Mouse (Mus musculus): ENCODE measurements around the gene Acin1.
A peak's percentile ranks its signal among the peaks of the same experiment; 100 is the strongest.
"Not testable (repeated sequence)": the region's sequence is repeated elsewhere in the genome, so short reads cannot be mapped to it uniquely, and the experiment has no call there.

Gene Acin1

DNA sequence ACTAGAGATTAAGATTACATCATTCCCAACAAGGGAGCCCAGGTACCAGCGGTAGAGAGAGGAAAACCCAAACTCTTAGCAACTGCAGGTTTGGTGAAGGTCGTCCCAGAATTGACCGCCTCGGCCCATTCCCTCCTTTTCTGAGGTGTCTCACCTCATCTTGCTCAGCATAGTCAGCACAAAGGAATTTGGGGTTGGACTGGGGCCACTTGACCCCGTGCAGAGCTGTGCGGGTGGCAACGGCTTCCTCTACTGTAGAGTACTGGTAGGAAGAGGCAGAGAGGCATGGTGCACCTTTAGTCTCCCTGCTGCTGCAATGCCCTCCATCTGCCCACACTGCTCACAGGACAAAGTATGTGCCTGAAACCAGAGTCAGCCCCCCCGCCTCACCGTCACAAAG, 42.4 kb downstream of the Acin1 start:
- DNase-seq (ENCODE audit: extremely low spot score, low read depth, low spot score): no peak

DNA sequence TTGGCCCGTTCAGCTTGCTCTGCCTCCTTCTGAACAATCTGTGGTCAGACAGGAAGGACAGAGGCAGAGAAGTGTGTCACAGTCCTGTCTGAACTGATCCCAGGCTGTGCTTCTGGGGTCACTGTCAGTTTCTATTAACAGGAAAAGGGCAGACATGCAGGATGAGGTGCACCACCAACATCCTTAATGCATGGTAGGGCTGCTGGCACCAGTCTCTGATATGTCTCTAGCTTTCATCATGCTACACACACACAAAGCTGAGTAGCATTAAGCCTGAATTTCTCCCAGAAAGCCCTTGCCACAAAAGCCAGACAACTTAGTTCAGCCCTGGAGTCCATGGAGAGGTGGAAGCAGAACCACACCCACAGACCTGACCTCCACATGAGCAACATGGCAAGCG, 43.7 kb downstream of the Acin1 start:
- no peak for DNase-seq (ENCODE audit: extremely low spot score, low read depth, low spot score)

DNA sequence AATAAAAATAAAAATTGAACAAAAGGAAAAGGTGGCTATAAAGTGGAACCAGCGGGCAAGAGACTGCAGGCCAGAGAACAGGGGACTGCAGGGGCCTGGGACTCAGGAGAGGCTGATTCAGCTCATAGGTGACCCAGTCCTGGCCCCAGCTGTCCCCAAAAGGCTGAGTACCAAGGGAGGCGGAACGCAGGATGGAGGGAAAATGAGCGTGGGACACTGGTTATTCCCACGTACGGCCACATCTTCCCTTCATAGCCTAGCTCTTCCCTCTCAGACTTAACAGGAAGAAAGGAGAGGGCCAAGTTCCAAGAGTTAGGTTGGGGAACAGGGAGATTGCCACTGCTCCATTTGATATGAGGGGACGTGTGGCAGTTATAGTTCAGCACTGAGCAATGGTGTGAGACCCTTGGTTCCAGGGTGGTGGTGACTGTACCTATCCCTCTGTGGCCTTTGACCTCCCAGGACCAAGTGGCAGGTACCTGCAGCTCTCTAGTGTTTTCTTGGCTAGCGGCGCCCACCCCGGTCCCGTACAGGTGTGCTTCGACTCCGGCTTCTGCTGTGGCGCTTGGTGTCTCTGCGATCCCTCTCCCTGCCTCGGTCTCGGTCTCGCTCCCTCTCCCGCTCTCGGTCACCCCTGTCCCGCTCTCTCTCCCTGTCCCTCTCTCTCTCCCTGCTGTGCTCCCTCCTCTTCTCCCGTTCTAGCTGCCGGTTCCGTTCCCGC, 44.3 kb downstream of the Acin1 start:
- DNase-seq (ENCODE audit: extremely low spot score, low read depth, low spot score): no peak

DNA sequence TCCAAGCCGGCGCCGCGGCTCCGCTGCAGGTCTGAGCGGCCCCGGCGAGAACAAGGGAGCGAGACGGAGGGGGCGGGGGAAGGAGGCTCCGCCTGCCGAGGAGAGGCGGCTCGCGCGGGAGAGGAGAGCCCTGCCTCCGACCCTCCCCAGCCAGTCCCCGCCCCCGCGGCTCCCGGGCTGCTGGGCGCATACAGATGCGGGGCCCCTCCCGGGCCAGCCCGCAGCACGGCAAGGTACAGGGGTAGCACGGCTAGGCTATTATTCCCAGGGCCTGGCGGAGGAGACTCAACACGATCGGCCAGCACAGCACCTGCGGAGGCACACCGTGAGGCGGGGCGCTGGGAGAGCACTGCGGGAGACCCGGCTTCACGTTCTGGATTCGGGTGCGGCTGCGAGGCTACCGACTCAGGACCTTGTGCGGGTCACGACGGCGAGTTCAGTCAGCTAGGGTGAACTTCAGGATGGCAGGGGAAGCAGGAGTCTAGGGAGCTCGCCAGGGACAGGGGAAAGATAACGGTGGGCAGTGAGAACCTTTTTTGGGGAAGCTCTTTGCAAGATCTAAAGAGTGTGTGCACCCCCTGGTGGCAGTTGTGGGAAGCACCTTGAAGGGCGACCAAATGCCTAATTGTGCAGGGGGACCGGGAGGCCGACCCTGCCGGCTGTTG, 45.3 kb downstream of the Acin1 start, which contains the start of gene Cdh24:
Gene Cdh24 (minus strand): TSS at position 60 of the 665 bp plus-strand sequence.
- peak; percentile 81 for DNase-seq (ENCODE audit: extremely low spot score, low read depth, low spot score)

DNA sequence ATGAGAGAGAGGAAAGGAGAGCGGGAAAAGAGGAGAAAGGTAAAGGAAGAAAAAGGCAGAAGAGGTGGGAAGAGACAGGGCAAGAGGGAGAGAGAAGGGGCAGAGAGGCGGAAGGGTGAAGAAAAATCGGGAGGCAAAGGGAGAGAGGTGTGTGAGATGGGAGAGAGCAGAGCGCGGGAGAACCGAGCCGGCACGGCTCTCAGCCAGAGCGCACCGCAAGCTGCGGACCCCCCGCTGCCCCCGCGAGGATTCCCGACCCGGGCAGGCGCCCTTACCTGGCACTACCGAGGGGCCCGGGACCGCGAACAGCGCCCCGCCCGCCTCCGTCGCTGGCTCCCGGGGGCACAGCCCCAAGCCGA, 45.8 kb downstream of the Acin1 start, which contains the start of gene Gm17606:
Gene Gm17606 (plus strand): TSS at position 7 of the 359 bp plus-strand sequence.
- no peak for DNase-seq (ENCODE audit: extremely low spot score, low read depth, low spot score)

DNA sequence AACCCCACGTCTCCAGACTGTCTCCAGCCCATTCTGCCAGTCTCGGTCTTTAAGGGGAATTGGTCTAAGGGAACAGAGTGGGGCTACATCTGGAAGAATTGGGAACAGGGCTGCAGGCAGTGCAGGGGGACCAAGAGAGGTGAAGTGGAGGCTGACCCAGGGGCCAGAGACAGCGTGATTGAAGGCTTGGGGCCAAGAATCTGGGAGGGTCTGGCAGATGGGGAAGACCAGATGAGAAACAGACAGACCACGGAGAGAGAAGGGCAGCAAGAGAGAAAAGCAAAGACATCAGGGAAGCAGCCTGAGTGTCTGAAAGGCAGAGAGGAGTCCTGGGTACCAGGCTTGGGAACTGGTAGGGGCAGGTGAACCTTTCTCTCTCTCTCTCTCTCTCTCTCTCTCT, 46.6 kb downstream of the Acin1 start:
- no peak for DNase-seq (ENCODE audit: extremely low spot score, low read depth, low spot score)

DNA sequence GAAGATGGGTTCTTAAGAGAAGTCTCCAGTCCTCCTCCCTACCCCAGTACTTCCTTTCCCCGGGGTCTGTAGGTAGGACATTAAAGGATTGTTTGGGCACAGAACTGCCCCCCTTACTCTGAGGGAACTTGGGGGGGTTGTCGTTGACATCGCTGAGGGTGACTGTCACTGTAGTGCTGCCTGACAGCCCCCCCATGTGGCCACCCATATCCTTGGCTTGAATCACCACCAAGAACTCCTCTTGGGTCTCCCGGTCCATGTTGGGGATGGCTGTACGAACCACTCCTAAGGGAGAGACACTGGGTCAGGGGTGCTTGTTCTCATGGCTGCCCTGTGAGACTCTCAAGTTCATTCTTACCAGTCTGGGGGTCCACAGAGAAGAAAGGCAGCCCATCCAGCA, 48.5 kb downstream of the Acin1 start:
- no peak for DNase-seq (ENCODE audit: extremely low spot score, low read depth, low spot score)

DNA sequence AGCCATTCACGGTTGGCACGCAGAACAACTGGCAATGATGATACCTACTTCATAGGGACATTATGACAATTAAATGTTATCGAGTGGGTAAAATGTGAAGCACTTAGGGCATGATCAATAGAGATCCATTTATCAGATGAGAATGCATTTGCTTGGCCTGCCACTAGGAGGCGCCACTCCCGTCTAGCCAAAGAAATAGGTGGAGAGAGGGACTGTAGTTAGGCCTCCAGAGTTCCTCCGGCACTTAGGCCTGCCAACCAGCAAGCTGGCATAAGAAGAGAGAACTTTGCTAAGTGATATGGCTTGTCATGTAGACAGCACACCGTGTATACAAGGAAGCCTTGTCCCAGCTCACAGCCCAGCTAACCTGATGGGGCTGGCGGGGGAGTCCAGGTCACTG, 49.8 kb downstream of the Acin1 start:
- DNase-seq (ENCODE audit: extremely low spot score, low read depth, low spot score): no peak

DNA sequence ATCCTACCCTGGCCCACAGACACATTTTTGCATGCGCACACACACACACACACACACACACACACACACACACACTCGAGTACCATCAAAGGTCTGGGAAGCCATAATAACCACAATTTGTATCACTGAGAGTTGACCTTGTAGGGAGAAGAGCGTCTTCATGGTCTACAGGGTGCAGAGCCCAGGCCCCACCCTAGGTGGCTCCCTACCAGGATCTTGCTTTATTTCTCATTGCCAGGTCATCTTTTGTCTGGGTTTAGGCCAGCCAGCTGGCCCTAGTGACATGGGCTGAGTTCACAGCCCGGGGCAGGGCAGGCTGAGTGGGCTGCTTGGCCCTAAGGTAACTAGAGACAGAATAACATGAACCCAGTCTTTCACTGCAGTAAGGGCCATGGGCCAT, 52.5 kb downstream of the Acin1 start:
- no peak for DNase-seq (ENCODE audit: extremely low spot score, low read depth, low spot score)

DNA sequence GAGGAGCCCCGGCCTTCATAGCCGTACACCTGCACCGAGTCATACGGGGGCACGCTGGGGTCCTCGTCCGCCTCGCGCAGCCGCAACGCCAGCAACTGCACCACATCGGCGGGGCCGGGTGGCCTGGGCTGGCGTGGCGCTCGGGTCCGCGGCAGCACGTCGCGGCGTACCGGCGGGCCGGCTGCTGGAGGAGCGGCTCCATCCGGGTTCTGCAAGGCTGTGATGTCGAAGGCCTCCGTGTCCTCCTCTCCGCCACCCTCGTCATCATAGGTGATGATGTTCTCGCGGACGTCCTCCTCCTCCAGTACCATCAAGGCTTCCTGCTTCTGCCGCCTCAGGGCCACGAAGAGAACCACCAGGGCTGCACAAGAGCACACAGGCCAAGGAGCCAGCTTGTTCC, 54.5 kb downstream of the Acin1 start:
- DNase-seq (ENCODE audit: extremely low spot score, low read depth, low spot score): no peak

DNA sequence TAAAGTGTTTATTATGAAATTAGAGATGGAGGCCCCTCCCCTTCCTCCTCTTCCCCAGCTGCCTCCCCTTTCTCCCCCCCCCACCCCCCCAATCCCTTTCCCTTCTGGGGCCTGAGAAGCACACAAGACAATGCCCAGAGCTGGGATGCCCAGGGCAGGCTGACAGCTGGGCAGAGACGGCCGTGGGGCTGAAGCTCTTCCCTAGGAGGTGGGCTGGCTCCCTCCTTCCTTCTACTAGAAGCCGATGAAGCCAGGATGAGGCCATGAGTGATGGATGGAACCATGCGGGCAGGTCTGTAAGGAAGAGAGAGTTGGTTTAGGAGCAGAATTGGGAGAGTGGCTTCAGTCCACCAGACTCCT, 55.5 kb downstream of the Acin1 start:
- DNase-seq (ENCODE audit: extremely low spot score, low read depth, low spot score): no peak

DNA sequence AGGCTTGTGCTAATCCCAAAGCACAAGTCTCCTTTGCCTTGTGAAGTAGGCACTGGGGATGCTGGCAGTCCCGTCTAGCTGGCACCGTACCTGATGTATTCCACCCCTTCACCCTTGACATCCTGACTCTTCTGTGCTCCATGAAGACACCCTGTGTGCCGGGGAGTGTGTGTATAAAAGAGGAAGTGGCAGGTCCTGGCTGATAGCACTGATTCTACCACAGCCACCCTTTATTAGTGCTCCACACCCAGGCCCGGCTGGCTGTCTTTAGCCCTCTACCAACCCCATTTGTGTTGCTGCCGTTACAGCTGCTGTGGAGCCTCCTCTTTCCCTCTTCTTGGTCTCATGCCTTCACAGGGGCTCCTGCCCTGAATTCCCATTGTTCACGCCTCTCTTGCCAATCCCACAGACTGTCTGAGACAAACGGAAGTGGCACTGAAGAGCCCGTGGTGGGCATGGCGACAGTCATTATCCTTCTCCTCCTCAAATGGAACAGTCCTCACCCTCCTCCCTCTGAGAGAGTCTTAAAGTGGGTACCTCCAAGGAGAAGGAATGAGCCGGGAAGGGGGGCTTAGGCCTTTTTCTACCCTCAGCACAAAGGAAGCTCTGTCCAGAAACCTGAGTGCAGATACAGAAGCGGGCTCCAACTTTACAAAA, 56.0 kb downstream of the Acin1 start:
- DNase-seq (ENCODE audit: extremely low spot score, low read depth, low spot score): no peak

DNA sequence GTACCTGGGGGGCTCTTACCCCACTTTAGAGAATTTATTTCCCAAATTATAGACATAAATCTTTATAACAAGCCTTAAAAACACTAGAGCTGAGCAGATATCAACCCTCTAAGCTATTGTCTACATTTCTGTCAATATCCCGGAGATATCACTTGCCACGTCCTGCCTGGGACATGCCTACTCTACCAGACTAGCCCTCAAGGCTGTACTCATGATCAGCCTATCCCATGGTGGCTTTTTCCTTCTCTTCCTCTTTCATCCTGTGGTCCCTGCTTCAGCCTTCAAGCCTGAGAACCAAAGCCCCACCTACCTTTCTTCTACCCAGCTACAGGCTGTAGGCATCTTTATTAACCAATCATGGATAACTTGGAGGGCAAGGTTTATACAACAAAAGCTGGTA, 56.9 kb downstream of the Acin1 start:
- no peak for DNase-seq (ENCODE audit: extremely low spot score, low read depth, low spot score)

DNA sequence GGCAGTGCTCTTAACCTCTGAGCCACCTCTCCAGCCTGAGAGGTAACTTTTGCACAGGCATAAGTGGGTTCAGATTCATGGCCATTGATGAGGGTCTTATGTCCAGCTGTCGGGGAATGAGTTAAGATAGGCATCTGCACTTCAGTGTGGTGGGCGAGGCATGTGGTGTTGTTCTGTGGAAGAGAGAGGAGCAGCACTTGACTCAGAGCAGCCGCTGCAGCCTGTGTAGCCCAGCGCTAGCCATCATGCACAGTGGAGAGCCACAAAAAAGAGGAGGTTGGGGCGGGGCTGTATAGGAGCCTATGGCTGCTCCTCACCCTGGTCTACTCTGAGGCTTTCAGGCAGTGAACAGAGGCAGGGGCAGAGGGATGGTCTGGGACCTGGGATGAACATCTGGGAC, 58.6 kb downstream of the Acin1 start:
- no peak for DNase-seq (ENCODE audit: extremely low spot score, low read depth, low spot score)

DNA sequence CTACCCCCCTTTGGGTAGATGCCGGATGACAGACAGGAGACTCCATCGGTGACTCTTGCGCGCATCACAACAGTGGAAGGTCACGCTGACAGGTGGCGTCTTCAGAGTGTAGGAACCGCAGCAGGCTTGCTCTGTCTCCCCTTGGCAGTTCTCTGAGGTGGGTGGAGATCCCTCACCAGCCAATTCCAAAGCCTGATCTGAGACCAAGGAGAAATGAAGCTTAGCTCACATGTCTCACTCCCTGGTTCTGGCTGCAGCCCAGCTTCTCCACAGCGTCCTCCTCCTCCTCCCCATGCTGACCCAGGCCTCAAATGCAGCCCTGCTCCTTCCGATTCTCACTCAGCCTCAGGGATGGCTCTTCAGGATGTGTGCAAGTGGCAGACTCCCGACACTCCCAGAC, 61.8 kb downstream of the Acin1 start:
- DNase-seq (ENCODE audit: extremely low spot score, low read depth, low spot score): no peak

DNA sequence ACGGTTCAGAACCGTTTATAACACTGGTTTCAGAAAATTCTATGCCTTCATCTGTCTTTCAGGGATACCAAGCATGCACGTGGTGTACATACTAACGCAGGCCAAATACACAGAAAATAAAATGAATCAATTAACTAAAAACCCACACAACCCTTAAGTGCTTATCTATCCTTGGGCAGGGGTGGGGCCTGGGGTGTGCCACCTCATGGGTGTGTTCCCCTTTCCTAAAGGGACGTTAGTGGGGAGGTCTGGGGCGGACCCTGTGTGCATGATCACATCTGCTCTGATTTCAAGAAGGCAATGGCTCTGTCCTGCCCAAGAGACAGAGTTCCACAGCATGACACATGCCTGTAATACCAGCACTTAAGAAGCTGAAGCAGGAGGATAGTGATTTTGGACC, 63.4 kb downstream of the Acin1 start:
- DNase-seq (ENCODE audit: extremely low spot score, low read depth, low spot score): no peak

DNA sequence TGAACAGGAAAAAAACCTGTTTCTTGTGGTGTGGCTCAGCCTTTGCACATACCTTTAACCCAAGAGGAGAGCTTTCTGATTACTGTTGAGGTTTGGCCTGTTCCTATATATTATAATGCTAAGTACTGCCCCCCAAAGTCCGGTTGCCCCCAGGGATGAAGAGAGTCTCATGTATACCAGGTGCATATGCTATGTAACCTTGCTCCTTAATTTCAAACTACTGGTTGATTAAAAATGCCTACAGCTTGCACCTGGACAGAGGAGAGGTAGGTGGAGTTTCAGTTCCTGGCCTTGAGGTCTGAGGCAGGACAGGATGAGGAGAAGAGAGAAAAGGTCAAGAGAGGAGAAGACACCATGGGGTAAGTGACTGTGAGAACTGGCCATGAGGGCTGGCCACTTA, 65.6 kb downstream of the Acin1 start, which contains the start of gene Psmb11:
Gene Psmb11 (plus strand): TSS at position 301 of the 400 bp plus-strand sequence.
- no peak for DNase-seq (ENCODE audit: extremely low spot score, low read depth, low spot score)

DNA sequence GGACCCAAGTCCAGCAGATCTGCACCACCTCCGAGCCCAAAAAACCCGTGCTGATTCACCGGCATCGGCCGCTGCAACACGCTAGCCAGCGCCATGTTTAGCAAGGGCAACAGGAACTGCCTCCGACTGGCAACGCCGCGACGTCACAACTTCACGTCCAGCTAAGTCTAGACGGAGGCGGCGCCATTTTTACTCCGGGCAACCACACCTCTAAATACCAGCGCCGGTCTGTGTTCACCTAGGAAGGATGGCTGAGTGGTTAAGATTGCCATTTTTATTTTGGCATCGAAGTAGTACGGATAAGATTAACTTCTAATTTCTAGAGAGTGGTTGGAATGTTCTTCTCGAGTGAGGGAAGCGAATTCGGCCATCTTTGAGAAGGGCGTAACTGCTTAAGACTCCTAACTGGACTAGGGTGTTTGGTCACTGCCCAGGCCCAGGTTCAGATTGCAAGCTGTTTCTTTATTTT, 68.8 kb downstream of the Acin1 start, which contains the start of gene Psmb5:
Gene Psmb5 (minus strand): TSS at position 126 of the 469 bp plus-strand sequence.
- DNase-seq (ENCODE audit: extremely low spot score, low read depth, low spot score): peak; percentile 90

DNA sequence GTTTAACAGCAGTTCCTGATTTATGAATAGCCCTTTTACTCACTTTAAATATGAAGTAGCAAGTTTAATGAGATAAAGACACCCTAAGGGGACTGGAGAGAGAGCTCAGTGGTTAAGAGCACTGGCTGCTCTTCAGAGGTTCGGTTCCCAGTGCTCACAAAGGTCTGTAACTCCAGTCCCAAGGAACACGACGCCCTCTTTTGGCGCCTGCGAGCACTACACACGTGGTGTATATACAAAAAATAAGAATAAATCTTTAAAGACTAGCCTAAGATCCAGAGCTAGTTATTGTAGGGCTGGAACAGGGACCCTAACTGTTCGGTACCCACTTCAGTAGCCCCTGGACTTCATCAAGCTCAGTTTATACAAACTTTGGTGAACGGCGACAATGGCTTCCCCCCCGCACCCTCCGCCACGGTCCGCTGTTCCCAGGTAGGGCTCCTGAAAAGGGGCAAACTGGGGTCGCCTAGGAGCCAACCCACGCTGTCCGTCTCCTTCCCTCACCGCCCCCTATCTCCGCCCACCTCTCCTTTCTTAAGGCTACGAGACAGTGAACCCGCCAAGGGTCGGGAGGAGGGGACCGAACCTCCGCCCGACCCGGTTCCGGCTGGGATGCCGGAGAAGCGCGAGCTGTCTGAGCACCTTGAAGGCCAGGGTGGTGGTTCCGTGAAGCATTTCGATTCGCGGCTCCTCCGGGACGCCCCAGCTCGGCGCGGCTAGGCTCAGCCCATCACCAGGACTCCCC, 69.4 kb downstream of the Acin1 start:
- no peak for DNase-seq (ENCODE audit: extremely low spot score, low read depth, low spot score)

DNA sequence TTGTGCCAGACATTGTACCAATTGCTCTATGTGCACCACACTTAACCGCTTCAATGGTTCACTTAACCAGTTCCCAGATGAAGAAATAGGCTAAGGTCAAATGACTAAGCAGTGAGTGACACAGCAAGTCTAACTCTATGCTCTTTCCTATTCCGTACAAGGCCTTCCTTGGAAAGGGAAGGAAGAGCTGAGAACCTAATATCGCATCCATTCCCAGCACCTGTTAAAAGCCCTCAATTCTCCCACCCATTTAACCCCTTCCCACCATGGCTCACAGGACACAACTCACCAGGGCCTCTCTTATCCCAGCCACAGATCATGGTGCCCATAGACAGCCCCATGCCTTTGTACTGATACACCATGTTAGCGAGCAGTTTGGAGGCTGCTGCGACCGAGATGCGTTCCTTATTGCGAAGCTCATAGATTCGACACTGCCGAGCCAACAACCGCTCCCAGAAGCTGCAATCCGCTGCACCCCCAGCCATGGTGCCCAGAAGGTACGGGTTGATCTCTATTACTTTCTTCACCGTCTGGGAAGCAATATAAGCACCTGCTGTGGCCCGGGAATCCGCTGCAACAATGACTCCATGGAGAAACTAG, 70.4 kb downstream of the Acin1 start:
- no peak for DNase-seq (ENCODE audit: extremely low spot score, low read depth, low spot score)

DNA sequence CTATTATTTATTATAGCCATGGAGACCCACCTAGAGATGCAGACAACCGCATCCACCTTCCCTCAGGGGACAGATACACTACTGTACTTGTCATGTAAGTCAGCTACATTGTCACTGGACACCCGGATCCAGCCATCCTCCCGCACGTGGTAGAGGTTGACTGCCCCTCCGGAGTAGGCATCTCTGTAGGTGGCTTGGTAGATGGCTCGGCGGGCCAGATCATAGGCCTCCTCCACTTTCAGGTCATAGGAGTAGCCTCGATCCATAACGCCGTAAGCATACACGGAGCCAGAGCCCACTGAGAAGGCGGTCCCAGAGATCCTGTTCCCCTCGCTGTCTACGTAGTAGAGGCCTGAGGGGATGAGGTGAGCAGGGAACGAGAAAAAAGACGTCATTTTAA, 72.6 kb downstream of the Acin1 start:
- not testable (repeated sequence) for DNase-seq (ENCODE audit: extremely low spot score, low read depth, low spot score)

Data from hindlimb bud, embryonic 11.5 days (tissue).